Mouse (Mus musculus): ENCODE measurements around the gene Btbd11. TPM values are rescaled to one million over a fixed set of nuclear protein-coding genes. Genes with fewer than 3 reads are reported as not detected.

The Btbd11 gene
- polyA plus RNA-seq, 1 experiment from 2014 or later, result 9.7 TPM

GRCm38 (mm10) chr10:85617501-85618417 lies 231.1 kb downstream of the Btbd11 start:
- H3K4me3 ChIP-seq, result no peak overlapping the region
- no peak for ATAC-seq (ENCODE audit: low FRiP score, low read depth)
- 63% methylated on average over 12 of the region's 12 CpGs for WGBS
- no peaks in the 10 kb centered on the region for H3K36me3 ChIP-seq
- no peak overlapping the region for H3K4me2 ChIP-seq (replicated peaks)
- H3K27me3 ChIP-seq, result no peaks in the 10 kb centered on the region
- H3K27ac ChIP-seq, result no peak overlapping the region
- H3K9me3 ChIP-seq, result no peaks in the 10 kb centered on the region
- peaks cover 16% of the 10 kb centered on the region for H3K4me1 ChIP-seq
- no peak overlapping the region for H3K9ac ChIP-seq

- H3K4me2 ChIP-seq (replicated peaks), result no peak overlapping the region
- H3K27ac ChIP-seq, result no peak overlapping the region
- no peaks in the 10 kb centered on the region for H3K36me3 ChIP-seq
- H3K9me3 ChIP-seq, result no peaks in the 10 kb centered on the region
- no peaks in the 10 kb centered on the region for H3K27me3 ChIP-seq
- WGBS, result 84% methylated on average over 6 of the region's 6 CpGs
- no peak for ATAC-seq (ENCODE audit: low FRiP score, low read depth)
- no peak overlapping the region for H3K9ac ChIP-seq
- peaks cover 16% of the 10 kb centered on the region for H3K4me1 ChIP-seq
- no peak overlapping the region for H3K4me3 ChIP-seq
Measured at GRCm38 (mm10) chr10:85621067-85621466, 234.5 kb downstream of the Btbd11 start.

- ATAC-seq (ENCODE audit: low FRiP score, low read depth), result peak; percentile 67; the same call in 1 of the 2 replicates
- 4% methylated on average over 31 of the region's 31 CpGs for WGBS
- H3K4me2 ChIP-seq (replicated peaks), result peak overlapping the region; percentile 77
- peak overlapping the region; percentile 50; the same call in 1 of the 2 replicates for H3K9ac ChIP-seq
- no peaks in the 10 kb centered on the region for H3K9me3 ChIP-seq
- H3K27ac ChIP-seq, result no peak overlapping the region
- peaks cover 4% of the 10 kb centered on the region; the same call in 1 of the 2 replicates for H3K4me1 ChIP-seq
- H3K36me3 ChIP-seq, result no peaks in the 10 kb centered on the region
- H3K4me3 ChIP-seq, result peak overlapping the region; percentile 46
- H3K27me3 ChIP-seq, result no peaks in the 10 kb centered on the region
Measured at GRCm38 (mm10) chr10:85624504-85625169, 238.0 kb downstream of the Btbd11 start.

GRCm38 (mm10) chr10:85625170-85625686 lies 238.6 kb downstream of the Btbd11 start:
- ATAC-seq (ENCODE audit: low FRiP score, low read depth), result no peak
- Histone ChIP-seq H3K27me3 (no peaks in the 10 kb centered on the region), H3K9ac (no peak overlapping the region), H3K4me2 (replicated peaks) (peak overlapping the region; percentile 77), H3K27ac (no peak overlapping the region), H3K9me3 (no peaks in the 10 kb centered on the region), H3K4me1 (peaks cover 4% of the 10 kb centered on the region; the same call in 1 of the 2 replicates), H3K36me3 (no peaks in the 10 kb centered on the region), H3K4me3 (peak overlapping the region; percentile 46)
- 56% methylated on average over 4 of the region's 4 CpGs for WGBS

- Histone ChIP-seq H3K9me3 (no peaks in the 10 kb centered on the region), H3K27ac (no peak overlapping the region), H3K4me3 (no peak overlapping the region), H3K27me3 (no peaks in the 10 kb centered on the region), H3K4me1 (peaks cover 11% of the 10 kb centered on the region), H3K9ac (no peak overlapping the region), H3K36me3 (peaks cover 19% of the 10 kb centered on the region), H3K4me2 (replicated peaks) (no peak overlapping the region)
- WGBS, result 88% methylated on average over 10 of the region's 10 CpGs
- ATAC-seq (ENCODE audit: low FRiP score, low read depth), result peak; percentile 41; the same call in 1 of the 2 replicates
Measured at GRCm38 (mm10) chr10:85632030-85632429, 245.4 kb downstream of the Btbd11 start.

GRCm38 (mm10) chr10:85633577-85633976 lies 247.0 kb downstream of the Btbd11 start:
- H3K27me3 ChIP-seq, result no peaks in the 10 kb centered on the region
- H3K9ac ChIP-seq, result no peak overlapping the region
- no peaks in the 10 kb centered on the region for H3K9me3 ChIP-seq
- peaks cover 19% of the 10 kb centered on the region for H3K36me3 ChIP-seq
- peaks cover 11% of the 10 kb centered on the region for H3K4me1 ChIP-seq
- no peak overlapping the region for H3K4me3 ChIP-seq
- WGBS, result 95% methylated on average over 10 of the region's 10 CpGs
- H3K27ac ChIP-seq, result no peak overlapping the region
- H3K4me2 ChIP-seq (replicated peaks), result no peak overlapping the region
- ATAC-seq (ENCODE audit: low FRiP score, low read depth), result no peak

GRCm38 (mm10) chr10:85637580-85637979 lies 251.0 kb downstream of the Btbd11 start:
- whole genome bisulfite sequencing, result 43% methylated on average over 7 of the region's 7 CpGs
- Histone ChIP-seq H3K4me2 (replicated peaks) (no peak overlapping the region), H3K9ac (no peak overlapping the region), H3K27ac (no peak overlapping the region), H3K4me3 (no peak overlapping the region), H3K9me3 (no peaks in the 10 kb centered on the region), H3K36me3 (peaks cover 10% of the 10 kb centered on the region), H3K4me1 (peaks cover 11% of the 10 kb centered on the region), H3K27me3 (no peaks in the 10 kb centered on the region)
- ATAC-seq (ENCODE audit: low FRiP score, low read depth), result no peak

GRCm38 (mm10) chr10:85638141-85638540 lies 251.5 kb downstream of the Btbd11 start:
- no peak for ATAC-seq (ENCODE audit: low FRiP score, low read depth)
- 70% methylated on average over 5 of the region's 5 CpGs for WGBS

GRCm38 (mm10) chr10:85639581-85639980 lies 253.0 kb downstream of the Btbd11 start:
- no peak for ATAC-seq (ENCODE audit: low FRiP score, low read depth)
- WGBS, result 67% methylated on average over 7 of the region's 7 CpGs

More at GRCm38 (mm10) chr10:85638141-85638540, 251.5 kb downstream of the Btbd11 start:
- H3K27me3 ChIP-seq, result no peaks in the 10 kb centered on the region
- no peak overlapping the region for H3K27ac ChIP-seq
- peaks cover 11% of the 10 kb centered on the region for H3K4me1 ChIP-seq
- no peaks in the 10 kb centered on the region for H3K9me3 ChIP-seq
- peaks cover 10% of the 10 kb centered on the region for H3K36me3 ChIP-seq
- no peak overlapping the region for H3K9ac ChIP-seq
- no peak overlapping the region for H3K4me3 ChIP-seq
- no peak overlapping the region for H3K4me2 ChIP-seq (replicated peaks)

GRCm38 (mm10) chr10:85640408-85640807 lies 253.8 kb downstream of the Btbd11 start:
- no peak for ATAC-seq (ENCODE audit: low FRiP score, low read depth)
- Histone ChIP-seq H3K27me3 (no peaks in the 10 kb centered on the region), H3K27ac (no peak overlapping the region), H3K9ac (no peak overlapping the region), H3K4me1 (peaks cover 11% of the 10 kb centered on the region), H3K9me3 (no peaks in the 10 kb centered on the region), H3K36me3 (no peaks in the 10 kb centered on the region), H3K4me3 (no peak overlapping the region), H3K4me2 (replicated peaks) (no peak overlapping the region)
- WGBS, result 73% methylated on average over 8 of the region's 8 CpGs

More at GRCm38 (mm10) chr10:85639581-85639980, 253.0 kb downstream of the Btbd11 start:
- Histone ChIP-seq H3K4me2 (replicated peaks) (no peak overlapping the region), H3K27ac (no peak overlapping the region), H3K4me1 (peaks cover 11% of the 10 kb centered on the region), H3K4me3 (no peak overlapping the region), H3K9ac (no peak overlapping the region), H3K27me3 (no peaks in the 10 kb centered on the region), H3K36me3 (peaks cover 2% of the 10 kb centered on the region), H3K9me3 (no peaks in the 10 kb centered on the region)

- no peak overlapping the region for H3K9ac ChIP-seq
- no peak overlapping the region for H3K27ac ChIP-seq
- H3K4me3 ChIP-seq, result no peak overlapping the region
- no peak overlapping the region for H3K4me2 ChIP-seq (replicated peaks)
- H3K36me3 ChIP-seq, result peaks cover 7% of the 10 kb centered on the region; the same call in 1 of the 2 replicates
- peaks cover 6% of the 10 kb centered on the region; the same call in 1 of the 2 replicates for H3K4me1 ChIP-seq
- no peaks in the 10 kb centered on the region for H3K9me3 ChIP-seq
- no peak for ATAC-seq (ENCODE audit: low FRiP score, low read depth)
- H3K27me3 ChIP-seq, result no peaks in the 10 kb centered on the region
- 84% methylated on average over 6 of the region's 6 CpGs for WGBS
Measured at GRCm38 (mm10) chr10:85645346-85645745, 258.7 kb downstream of the Btbd11 start.

- peak overlapping the region; percentile 36; the same call in 1 of the 2 replicates for H3K4me2 ChIP-seq (replicated peaks)
- 26% methylated on average over 7 of the region's 7 CpGs for WGBS
- H3K4me3 ChIP-seq, result no peak overlapping the region
- no peak overlapping the region for H3K9ac ChIP-seq
- no peak overlapping the region for H3K27ac ChIP-seq
- peak; percentile 68; the same call in 1 of the 2 replicates for ATAC-seq (ENCODE audit: low FRiP score, low read depth)
- peaks cover 13% of the 10 kb centered on the region for H3K4me1 ChIP-seq
- no peaks in the 10 kb centered on the region for H3K27me3 ChIP-seq
- H3K9me3 ChIP-seq, result no peaks in the 10 kb centered on the region
- peaks cover 7% of the 10 kb centered on the region; the same call in 1 of the 2 replicates for H3K36me3 ChIP-seq
Measured at GRCm38 (mm10) chr10:85651706-85652105, 265.1 kb downstream of the Btbd11 start.

Measured in limb, embryonic 13.5 days (tissue).